In genomic region chrX:168848062-168848461, GRCm38 (mm10) we compare ENCODE assay signal across 19 mouse cellular contexts.
"Had no signal": no experiment of that assay in that cellular context is flagged by ENCODE, and none has a peak within 500 bp of the region (broad histone marks: within the 10 kb centered on the region; RNA-seq: fewer than 3 reads in every experiment).

No protein-coding gene starts in this region.

- ATAC-seq: hindbrain, embryonic 16.5 days; inflammation-experienced regulatory T-cells, adult 6 months; intestine, embryonic 15.5 days; intestine, postnatal 0 days; liver, embryonic 12.5 days had no signal

- DNase-seq: gastrocnemius, adult 2 months; gastrocnemius, postnatal 10 days; gastrocnemius, postnatal 25 days; heart, adult 11 months; heart, adult 2 months; heart, postnatal 4 days; kidney, adult 18-20 months; kidney, adult 8-10 months; kidney, postnatal 10 days; kidney, postnatal 25 days; kidney, postnatal 4 days; layer of hippocampus, adult 9-11 months; layer of hippocampus, postnatal 36 days; left cerebral cortex, postnatal 4 days had no signal
